Mouse (Mus musculus): ENCODE results near the gene Ttc39b. TPM values are rescaled to one million over a fixed set of nuclear protein-coding genes. Genes with fewer than 3 reads are reported as not detected.

Gene Ttc39b
- total RNA-seq, 1 experiment: 65.6 TPM

DNA sequence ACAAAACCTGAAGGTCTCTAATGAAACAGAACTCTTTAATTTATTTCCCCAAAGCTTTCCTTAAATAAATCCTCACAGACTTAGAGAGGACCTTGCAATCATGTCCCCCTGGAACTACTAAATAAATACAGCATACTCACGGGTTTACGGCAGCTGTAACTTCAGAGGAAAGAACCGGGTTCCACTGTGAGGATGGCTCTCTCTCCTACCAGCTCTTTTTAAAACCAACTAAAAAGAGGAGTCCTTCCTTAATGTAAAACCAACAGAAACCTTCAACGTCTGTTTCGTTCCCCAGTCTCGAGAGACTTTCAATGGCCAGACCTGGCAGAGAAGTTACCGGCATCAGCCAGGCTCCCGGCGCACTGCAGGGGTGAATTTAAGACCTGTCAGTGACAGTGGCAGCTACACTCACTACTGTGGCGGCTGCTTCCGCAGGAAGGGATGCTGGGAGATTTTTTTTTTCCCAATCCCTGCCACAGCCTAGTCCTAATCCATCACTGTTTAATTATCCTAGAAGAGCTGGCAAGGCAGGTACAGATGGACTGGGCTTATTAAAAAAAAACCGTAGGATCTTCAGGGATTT lies 39.2 kb downstream of the Ttc39b start:
- no peak for TF ChIP-seq HCFC1 (IDR thresholded peaks at IDR 0.05; ENCODE audit: borderline replicate concordance, insufficient read depth, low read length)
- TF ChIP-seq ZNF384 (IDR thresholded peaks at IDR 0.05; ENCODE audit: low read depth, low read length): 0 out of 2 replicates have a peak, but pooled peaks have one; percentile 16
- in situ Hi-C loops (cut with MboI; ENCODE audit: low sequenced_read_pairs in 2 of 2, unreplicated experiment in 2 of 2): no loop called here
- H3K4me1 ChIP-seq (ENCODE audit: control insufficient read depth in 2 of 2, insufficient read depth in 2 of 2, low read length in 2 of 2, poor library complexity in 1 of 2): peaks cover 0 to 2% of the 10 kb centered on the region in 2 experiments; a peak in 2 of 4 replicates
- H3K36me3 ChIP-seq (ENCODE audit: control insufficient read depth, insufficient read depth, low read length, poor library complexity, severe bottlenecking): no peaks in the 10 kb centered on the region
- H3K27ac ChIP-seq (ENCODE audit: insufficient read depth, low read depth, low read length, poor library complexity, severe bottlenecking): no peak overlapping the region
- peak overlapping the region in 1 of 2 experiments; percentile 30; a peak in 1 of 4 replicates for H3K4me3 ChIP-seq (ENCODE audit: insufficient read depth in 1 of 2, low read depth in 1 of 2, low read length in 2 of 2, poor library complexity in 1 of 2, severe bottlenecking in 1 of 2)
- H3K9ac ChIP-seq (ENCODE audit: insufficient read depth, low read depth, low read length, poor library complexity, severe bottlenecking): no peak overlapping the region
- no peak for DNase-seq (ENCODE audit: low read depth, low spot score)
- no peaks in the 10 kb centered on the region for H3K9me3 ChIP-seq (ENCODE audit: control insufficient read depth, insufficient read depth, low read depth, low read length)

GRCm38 (mm10) chr4:83283973-83284767 lies 39.9 kb downstream of the Ttc39b start:
- H3K27ac ChIP-seq (ENCODE audit: insufficient read depth, low read depth, low read length, poor library complexity, severe bottlenecking): no peak overlapping the region
- in situ Hi-C loops (cut with MboI; ENCODE audit: low sequenced_read_pairs in 2 of 2, unreplicated experiment in 2 of 2): no loop called here

GRCm38 (mm10) chr4:83282424-83282823 lies 41.6 kb downstream of the Ttc39b start:
- no peak overlapping the region for H3K27ac ChIP-seq (ENCODE audit: insufficient read depth, low read depth, low read length, poor library complexity, severe bottlenecking)
- H3K4me1 ChIP-seq (ENCODE audit: control insufficient read depth in 2 of 2, insufficient read depth in 2 of 2, low read length in 2 of 2, poor library complexity in 1 of 2): peaks cover 0 to 5% of the 10 kb centered on the region in 2 experiments; a peak in 2 of 4 replicates
- TF ChIP-seq MAFK (IDR thresholded peaks at IDR 0.05; ENCODE audit: insufficient read depth, low read depth, low read length): no peak
- DNase-seq (ENCODE audit: low read depth, low spot score): no peak
- no peaks in the 10 kb centered on the region for H3K36me3 ChIP-seq (ENCODE audit: control insufficient read depth, insufficient read depth, low read length, poor library complexity, severe bottlenecking)
- in situ Hi-C loops (cut with MboI; ENCODE audit: low sequenced_read_pairs in 2 of 2, unreplicated experiment in 2 of 2): no loop called here
- H3K9ac ChIP-seq (ENCODE audit: insufficient read depth, low read depth, low read length, poor library complexity, severe bottlenecking): no peak overlapping the region
- no peak overlapping the region for H3K4me3 ChIP-seq (ENCODE audit: insufficient read depth in 1 of 2, low read depth in 1 of 2, low read length in 2 of 2, poor library complexity in 1 of 2, severe bottlenecking in 1 of 2)
- no peaks in the 10 kb centered on the region for H3K9me3 ChIP-seq (ENCODE audit: control insufficient read depth, insufficient read depth, low read depth, low read length)

More at GRCm38 (mm10) chr4:83283973-83284767, 39.9 kb downstream of the Ttc39b start:
- TF ChIP-seq MAFK (IDR thresholded peaks at IDR 0.05; ENCODE audit: insufficient read depth, low read depth, low read length): no peak
- TF ChIP-seq ZNF384 (IDR thresholded peaks at IDR 0.05; ENCODE audit: low read depth, low read length): no peak
- TF ChIP-seq CHD2 (IDR thresholded peaks at IDR 0.05; ENCODE audit: low read depth, low read length): no peak
- DNase-seq (ENCODE audit: low read depth, low spot score): no peak
- Histone ChIP-seq H3K9me3 (ENCODE audit: control insufficient read depth, insufficient read depth, low read depth, low read length) (no peaks in the 10 kb centered on the region), H3K4me3 (ENCODE audit: insufficient read depth in 1 of 2, low read depth in 1 of 2, low read length in 2 of 2, poor library complexity in 1 of 2, severe bottlenecking in 1 of 2) (0 out of 4 replicates have a peak overlapping the region, but pooled peaks of 1 of the 2 experiments have one; percentile 30), H3K36me3 (ENCODE audit: control insufficient read depth, insufficient read depth, low read length, poor library complexity, severe bottlenecking) (no peaks in the 10 kb centered on the region), H3K4me1 (ENCODE audit: control insufficient read depth in 2 of 2, insufficient read depth in 2 of 2, low read length in 2 of 2, poor library complexity in 1 of 2) (peaks cover 0 to 3% of the 10 kb centered on the region in 2 experiments; a peak in 2 of 4 replicates), H3K9ac (ENCODE audit: insufficient read depth, low read depth, low read length, poor library complexity, severe bottlenecking) (no peak overlapping the region)

GRCm38 (mm10) chr4:83279236-83279635 lies 44.8 kb downstream of the Ttc39b start:
- H3K9me3 ChIP-seq (ENCODE audit: control insufficient read depth, insufficient read depth, low read depth, low read length): no peaks in the 10 kb centered on the region
- H3K9ac ChIP-seq (ENCODE audit: insufficient read depth, low read depth, low read length, poor library complexity, severe bottlenecking): no peak overlapping the region
- no peaks in the 10 kb centered on the region for H3K36me3 ChIP-seq (ENCODE audit: control insufficient read depth, insufficient read depth, low read length, poor library complexity, severe bottlenecking)
- TF ChIP-seq ZC3H11A (IDR thresholded peaks at IDR 0.05; ENCODE audit: borderline replicate concordance, low read depth, low read length) (no peak), HCFC1 (IDR thresholded peaks at IDR 0.05; ENCODE audit: borderline replicate concordance, insufficient read depth, low read length) (no peak), MAFK (IDR thresholded peaks at IDR 0.05; ENCODE audit: insufficient read depth, low read depth, low read length) (no peak), CHD2 (IDR thresholded peaks at IDR 0.05; ENCODE audit: low read depth, low read length) (no peak), ZNF384 (IDR thresholded peaks at IDR 0.05; ENCODE audit: low read depth, low read length) (no peak)
- H3K4me3 ChIP-seq (ENCODE audit: insufficient read depth in 1 of 2, low read depth in 1 of 2, low read length in 2 of 2, poor library complexity in 1 of 2, severe bottlenecking in 1 of 2): no peak overlapping the region
- H3K4me1 ChIP-seq (ENCODE audit: control insufficient read depth in 2 of 2, insufficient read depth in 2 of 2, low read length in 2 of 2, poor library complexity in 1 of 2): peaks cover 0 to 7% of the 10 kb centered on the region in 2 experiments; a peak in 2 of 4 replicates
- in situ Hi-C loops (cut with MboI; ENCODE audit: low sequenced_read_pairs in 2 of 2, unreplicated experiment in 2 of 2): no loop called here
- DNase-seq (ENCODE audit: low read depth, low spot score): no peak
- H3K27ac ChIP-seq (ENCODE audit: insufficient read depth, low read depth, low read length, poor library complexity, severe bottlenecking): no peak overlapping the region
